Mouse (Mus musculus) B cell, adult 2 months (primary cell): ENCODE results near the gene Tbcd.
A peak's percentile ranks its signal among the peaks of the same experiment; 100 is the strongest.

Source experiments
- DNase-seq, 2 experiments: peaks; one replicate each; pipeline ENCODE4 v3.0.0; 2022

Tbcd gene

GRCm38 (mm10) chr11:121601422-121601821, 149.7 kb downstream of the Tbcd start:
- no peak for DNase-seq

GRCm38 (mm10) chr11:121605604-121606003, 153.9 kb downstream of the Tbcd start:
- DNase-seq, result no peak

GRCm38 (mm10) chr11:121610976-121611375, 159.2 kb downstream of the Tbcd start:
- no peak for DNase-seq

GRCm38 (mm10) chr11:121615961-121616485, 164.3 kb downstream of the Tbcd start:
- no peak for DNase-seq

GRCm38 (mm10) chr11:121616501-121616900, 164.8 kb downstream of the Tbcd start:
- DNase-seq, result no peak

GRCm38 (mm10) chr11:121617371-121617770, 165.6 kb downstream of the Tbcd start:
- DNase-seq, result no peak

- no peak for DNase-seq
Observed at GRCm38 (mm10) chr11:121625007-121625406, 173.3 kb downstream of the Tbcd start.

- DNase-seq, result no peak
Observed at GRCm38 (mm10) chr11:121627521-121627920, 175.8 kb downstream of the Tbcd start.

GRCm38 (mm10) chr11:121629529-121629928, 177.8 kb downstream of the Tbcd start:
- no peak for DNase-seq

GRCm38 (mm10) chr11:121630406-121630805, 178.7 kb downstream of the Tbcd start:
- peak; percentile 5 to 9 for DNase-seq

- no peak for DNase-seq
Observed at GRCm38 (mm10) chr11:121631410-121631809, 179.7 kb downstream of the Tbcd start.

GRCm38 (mm10) chr11:121636646-121637045, 184.9 kb downstream of the Tbcd start:
- DNase-seq, result no peak

- DNase-seq, result no peak
Observed at GRCm38 (mm10) chr11:121641501-121642145, 189.9 kb downstream of the Tbcd start.

GRCm38 (mm10) chr11:121645394-121645793, 193.6 kb downstream of the Tbcd start:
- DNase-seq, result no peak

GRCm38 (mm10) chr11:121647321-121647720, 195.6 kb downstream of the Tbcd start:
- no peak for DNase-seq

- no peak for DNase-seq
Observed at GRCm38 (mm10) chr11:121648166-121648565, 196.4 kb downstream of the Tbcd start.

- no peak for DNase-seq
Observed at GRCm38 (mm10) chr11:121649900-121650299, 198.2 kb downstream of the Tbcd start.

- DNase-seq, result no peak
Observed at GRCm38 (mm10) chr11:121650668-121651067, 198.9 kb downstream of the Tbcd start.

GRCm38 (mm10) chr11:121651556-121651955, 199.8 kb downstream of the Tbcd start:
- no peak for DNase-seq

- no peak for DNase-seq
Observed at GRCm38 (mm10) chr11:121651983-121652382, 200.2 kb downstream of the Tbcd start.

- peak; percentile 65 for DNase-seq
Observed at GRCm38 (mm10) chr11:121652547-121653305, 201.0 kb downstream of the Tbcd start.

GRCm38 (mm10) chr11:121653631-121654030, 201.9 kb downstream of the Tbcd start:
- no peak for DNase-seq

GRCm38 (mm10) chr11:121654406-121654945, 202.7 kb downstream of the Tbcd start:
- DNase-seq, result no peak
